Mouse (Mus musculus) testis, postnatal 10 days (tissue): ENCODE measurements around the gene Mex3d.

Experiments
- DNase-seq: peaks from one replicate; pipeline ENCODE4 v3.0.0; 2021; ENCODE audit warnings: low spot score

Mex3d gene

DNA sequence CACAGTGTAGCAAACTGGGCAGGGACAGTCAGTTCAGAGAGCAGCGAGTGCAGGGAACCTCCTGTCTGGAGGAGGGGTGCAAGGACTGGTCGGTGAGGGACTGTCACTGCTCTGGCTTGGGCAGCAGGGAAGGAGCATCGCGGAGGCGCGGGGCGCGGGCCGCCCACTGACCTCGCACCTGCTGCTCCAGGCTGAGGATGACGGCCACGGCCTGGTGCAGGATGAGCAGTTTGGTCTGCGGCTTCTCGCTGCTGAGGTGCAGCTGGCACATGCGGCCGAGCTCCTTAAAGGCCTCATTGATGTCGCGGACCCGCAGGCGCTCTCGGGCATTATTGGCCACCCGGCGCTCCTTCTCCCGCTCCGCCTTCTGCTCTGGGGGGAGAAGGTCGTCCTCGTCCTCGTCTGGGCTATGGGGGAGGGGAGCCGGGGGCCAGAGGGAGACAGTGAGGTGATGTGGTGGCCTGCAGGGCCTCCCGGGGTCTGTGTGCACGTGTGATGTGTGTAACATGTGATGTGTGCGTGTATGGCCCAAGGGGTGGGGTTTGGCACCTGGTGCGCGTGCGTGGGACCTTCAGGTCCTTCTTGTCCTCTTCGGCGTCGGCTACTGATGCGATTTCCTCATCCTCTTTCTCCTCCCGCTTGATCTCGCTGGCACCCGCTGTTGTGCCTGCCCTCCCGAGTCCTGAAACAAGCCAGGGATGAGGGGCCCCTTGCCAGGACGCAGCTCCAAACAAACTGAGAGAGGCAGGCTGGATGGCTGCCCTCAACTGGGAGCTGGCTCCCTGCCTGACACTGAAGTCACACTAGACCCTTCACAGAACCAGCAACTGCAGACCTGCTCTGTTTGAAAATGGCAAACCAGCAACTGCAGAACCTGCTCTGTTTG, 25.4 kb upstream of the Mex3d start:
- DNase-seq = no peak

DNA sequence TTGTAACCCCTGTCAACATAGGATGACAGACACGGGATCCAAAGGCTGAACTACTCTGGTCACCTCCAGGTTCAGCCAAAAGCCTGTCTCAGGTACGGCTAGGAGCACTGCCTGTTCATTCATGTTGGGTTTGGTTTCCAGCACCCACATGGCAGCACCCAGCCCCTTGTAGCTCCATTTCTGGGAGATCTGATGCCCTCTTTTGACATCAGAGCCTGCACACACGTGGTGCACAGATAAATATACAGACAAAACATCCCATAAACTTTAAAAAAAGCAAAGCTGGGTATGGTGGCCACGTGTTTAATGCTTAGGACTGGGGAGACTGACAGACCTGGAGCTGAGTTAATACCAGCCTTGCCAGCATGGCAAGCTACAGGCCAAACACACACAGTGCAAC, 20.5 kb upstream of the Mex3d start:
- no peak for DNase-seq

DNA sequence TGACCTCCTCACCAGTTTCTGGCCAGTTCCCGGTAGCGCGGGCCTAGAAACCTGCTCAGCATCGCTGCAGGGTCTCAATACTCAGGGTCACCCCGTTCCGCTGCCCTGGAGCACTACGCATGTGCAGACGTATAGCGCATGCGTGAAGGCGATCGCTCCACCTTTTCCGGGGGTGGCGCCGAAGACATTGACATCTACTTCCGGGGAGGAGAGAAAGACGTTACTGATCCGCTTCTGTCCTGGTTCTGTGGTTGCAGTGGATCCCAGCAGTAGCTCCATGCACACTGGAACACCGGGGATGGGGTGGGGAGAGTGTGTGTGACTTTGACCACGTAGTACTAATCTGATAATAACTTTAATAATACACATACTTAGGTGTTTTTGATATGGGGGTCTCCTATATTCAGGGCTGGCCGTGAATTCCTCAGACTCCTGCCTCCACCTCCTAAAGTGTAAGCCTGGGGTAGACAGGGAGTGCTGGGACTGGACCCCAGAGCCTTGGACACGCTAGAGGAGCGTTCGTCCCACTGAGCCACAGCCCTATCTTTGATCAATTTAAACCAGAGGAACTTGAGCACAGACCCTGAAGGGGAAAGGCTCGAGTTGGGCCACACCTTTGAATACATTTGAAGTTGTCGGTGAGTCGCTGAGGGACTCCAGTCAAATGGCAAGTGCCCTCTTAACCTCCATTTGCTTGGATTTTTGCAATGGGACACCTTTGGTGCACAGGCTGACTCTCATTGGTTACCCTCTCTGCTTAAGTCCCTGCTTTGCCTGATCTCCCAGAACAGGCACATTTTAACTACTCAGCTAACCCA, 19.4 kb upstream of the Mex3d start, which contains the start of gene Uqcr11:
TSS of gene Uqcr11 (minus strand) at position 147 of the 818 bp plus-strand sequence.
- DNase-seq = peak; percentile 92

DNA sequence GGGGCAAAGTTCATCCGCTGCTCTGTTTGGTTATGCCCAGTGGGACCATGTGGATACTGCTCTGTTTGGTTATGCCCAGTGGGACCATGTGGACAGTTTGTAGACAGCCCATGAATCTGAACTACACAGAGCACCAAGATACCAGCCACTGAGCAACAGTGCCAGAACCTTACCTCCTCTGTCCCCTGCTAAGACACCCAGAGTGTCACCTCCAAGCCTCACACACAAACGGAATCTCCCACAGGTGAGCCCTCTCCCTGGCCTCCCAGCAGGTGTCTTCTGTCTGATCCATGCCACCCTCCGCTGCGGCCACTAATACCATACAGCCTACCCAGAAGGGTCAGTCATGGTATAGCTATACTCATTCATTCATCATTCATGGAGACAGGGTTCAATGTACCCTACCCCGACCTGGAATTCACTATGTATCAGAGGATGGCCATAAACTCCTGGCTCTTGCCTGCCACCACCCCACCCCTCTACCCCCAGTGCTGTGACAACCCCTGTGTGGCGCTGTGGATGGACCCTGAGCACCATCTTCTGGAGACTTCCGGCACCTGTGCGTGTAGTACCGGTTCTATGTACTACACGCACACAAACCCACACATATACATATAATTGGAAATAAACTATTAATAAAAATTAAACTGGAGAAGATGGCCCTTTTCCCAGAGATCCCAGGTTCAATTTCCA, 18.2 kb upstream of the Mex3d start:
- DNase-seq = no peak

DNA sequence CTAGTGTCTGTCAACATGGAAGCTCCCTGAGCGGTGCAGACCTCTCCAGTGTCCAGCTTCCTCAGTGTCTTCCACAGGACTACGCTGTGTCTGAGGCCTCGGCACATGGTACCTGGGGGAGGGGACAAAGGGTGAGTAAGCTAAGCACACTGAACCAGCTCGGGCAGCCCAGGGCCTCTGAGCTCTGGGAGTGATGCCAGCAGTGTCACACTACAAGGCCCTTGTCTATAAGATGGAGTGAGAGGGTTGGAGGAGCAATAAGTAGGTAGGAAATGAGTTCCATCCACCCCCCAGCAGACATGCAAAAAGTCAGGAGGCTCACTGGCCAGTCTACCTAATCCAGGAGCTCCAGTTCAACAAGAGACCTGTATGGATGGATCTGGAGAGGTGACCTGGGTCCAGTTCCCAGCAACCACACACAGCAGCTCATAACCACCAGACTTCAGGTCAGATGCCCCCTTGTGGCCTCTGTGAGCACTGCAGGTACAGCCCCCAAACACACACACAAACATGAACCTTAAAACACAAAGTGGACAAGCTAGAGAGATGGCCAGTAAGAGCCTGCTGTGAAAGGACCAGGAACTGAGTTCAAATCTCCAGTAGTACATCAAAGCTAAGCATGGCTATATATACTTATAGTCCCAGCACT, 15.7 kb upstream of the Mex3d start:
- peak; percentile 62 for DNase-seq

DNA sequence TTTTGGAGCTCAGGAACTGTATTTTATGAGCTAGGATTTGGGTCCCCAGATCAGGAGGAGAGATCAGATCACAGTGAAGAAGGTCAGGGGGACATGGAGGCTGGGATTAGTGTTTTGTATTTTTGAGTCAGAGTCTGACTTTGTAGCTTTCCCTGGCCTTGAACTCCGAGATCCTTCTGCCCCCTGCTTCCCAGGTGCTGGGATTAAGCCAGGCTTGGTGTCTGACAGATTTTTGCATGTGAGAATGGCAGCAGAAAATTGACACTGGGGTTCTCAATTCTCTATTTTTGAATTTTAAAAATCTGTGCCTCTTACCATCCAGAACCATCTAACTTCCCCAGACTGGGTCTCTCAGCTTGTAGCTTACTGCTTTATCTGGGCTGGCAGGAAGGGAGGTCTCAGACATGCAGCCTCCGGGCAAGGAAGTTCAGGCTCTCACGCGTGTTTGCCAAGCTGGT, 13.3 kb upstream of the Mex3d start:
- no peak for DNase-seq

DNA sequence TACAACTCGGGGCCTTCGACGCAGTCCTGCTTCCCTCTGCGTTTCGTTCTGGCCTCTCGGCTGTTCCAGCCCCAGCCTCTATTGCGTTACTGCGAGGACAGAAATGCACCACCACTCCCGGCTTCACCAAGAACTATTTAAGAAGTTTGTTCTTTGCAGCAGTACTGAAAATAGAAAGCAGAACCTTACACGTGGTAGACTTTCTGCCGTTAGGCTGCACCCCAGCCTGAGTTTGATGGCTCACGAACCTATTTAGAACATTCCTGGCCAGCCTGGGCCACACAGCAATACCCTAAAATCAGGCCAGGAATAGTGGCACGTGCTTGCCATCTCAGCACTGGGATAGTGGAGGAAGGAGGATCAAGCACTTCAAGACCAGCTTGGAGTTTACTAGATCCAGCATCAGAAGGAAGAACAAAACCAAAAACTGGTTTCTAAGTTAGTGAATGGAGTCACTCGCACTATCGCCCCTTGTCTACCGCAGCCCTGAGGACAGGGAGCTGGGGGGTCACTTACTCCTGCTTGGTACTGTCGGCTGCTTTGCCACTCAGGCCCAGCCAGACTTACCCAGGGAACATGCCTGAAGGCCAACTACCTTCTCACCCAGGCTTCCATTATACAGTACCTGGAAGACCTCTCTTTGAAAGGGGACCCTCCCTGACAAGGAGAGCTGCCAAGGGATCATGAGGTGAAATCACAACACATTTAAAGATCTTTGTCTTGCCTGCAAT, 12.7 kb upstream of the Mex3d start:
- no peak for DNase-seq

DNA sequence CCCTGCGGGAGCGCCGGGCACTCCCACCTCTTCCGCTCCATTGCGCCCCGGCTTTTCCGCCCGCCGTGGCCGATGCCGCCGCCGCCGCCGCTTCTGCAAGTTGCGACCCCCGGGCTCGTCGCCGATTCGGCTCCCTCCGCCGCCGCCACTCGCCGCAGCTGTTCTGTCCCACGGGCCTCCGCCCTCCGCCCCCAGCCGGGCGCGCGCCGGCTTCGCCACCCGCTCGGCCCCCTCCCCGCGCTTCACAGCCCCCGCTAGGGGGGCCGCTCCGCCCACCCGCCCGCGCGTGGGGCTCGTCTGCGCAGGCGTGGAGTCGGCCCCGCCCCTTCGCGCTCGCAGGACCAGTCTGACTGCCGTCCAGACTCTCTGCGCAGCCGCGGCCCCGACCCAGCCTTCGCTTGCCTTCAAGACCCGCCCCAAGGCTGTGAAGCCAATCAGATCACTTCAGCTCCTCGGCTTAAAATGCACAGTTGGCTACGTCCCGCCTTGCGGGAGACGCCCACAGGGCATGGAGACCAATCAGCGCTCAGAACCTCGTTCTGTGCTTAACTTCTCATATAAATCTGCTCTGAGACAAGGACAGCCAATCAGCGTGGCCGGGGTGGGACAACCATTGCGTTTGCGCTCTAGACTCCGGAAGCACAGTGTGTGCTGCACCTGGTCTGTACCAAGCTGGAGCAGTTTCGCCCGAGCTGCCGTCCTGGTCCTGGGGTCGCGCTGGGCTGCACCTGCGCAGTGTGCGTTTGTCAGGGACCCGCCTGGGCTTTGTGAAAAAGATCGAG, 11.9 kb upstream of the Mex3d start, which contains the start of gene Mbd3:
TSS of gene Mbd3 (minus strand) at position 360 of the 782 bp plus-strand sequence.
- peak; percentile 99 for DNase-seq

DNA sequence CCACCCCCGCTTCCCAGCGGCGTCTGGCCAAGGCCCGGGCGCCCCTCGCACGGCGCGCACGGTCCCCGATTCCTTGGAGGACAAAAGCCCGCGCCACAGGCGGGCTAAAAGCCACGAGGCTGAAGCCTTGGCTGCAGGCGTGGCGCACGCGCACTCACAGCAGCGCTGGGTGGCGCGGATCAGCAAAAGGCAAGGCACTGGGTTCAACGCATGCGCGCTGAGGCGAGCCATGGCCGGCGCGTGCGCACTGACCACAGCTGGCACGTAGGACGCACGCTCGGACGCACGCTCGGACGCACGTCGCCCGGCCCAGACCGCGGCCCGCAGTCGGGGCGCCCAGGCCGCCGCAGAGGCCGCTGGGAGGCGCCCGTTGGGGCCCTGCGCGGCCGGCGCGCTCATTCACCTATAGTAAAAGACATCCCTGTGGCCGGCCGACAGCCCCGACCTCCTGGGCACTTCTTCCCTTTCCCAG, 11.3 kb upstream of the Mex3d start:
- DNase-seq = peak; percentile 98

DNA sequence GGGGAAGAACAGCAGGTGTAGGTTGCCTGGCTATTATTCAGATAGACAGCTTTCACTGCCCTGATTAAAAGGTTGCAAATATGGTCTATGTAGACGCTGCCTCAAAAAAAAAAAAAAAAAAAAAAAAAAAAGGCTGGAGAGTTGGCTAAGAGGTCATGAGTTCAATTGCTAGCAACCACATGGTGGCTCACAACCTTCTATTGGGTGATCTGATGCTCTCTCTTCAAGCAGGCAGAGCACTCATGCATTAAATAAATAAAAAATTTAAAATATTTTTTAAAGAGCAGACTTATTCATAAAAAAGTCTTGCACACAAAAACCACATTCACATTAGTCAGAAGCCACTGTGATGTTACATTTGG, 10.7 kb upstream of the Mex3d start:
- DNase-seq = no peak

DNA sequence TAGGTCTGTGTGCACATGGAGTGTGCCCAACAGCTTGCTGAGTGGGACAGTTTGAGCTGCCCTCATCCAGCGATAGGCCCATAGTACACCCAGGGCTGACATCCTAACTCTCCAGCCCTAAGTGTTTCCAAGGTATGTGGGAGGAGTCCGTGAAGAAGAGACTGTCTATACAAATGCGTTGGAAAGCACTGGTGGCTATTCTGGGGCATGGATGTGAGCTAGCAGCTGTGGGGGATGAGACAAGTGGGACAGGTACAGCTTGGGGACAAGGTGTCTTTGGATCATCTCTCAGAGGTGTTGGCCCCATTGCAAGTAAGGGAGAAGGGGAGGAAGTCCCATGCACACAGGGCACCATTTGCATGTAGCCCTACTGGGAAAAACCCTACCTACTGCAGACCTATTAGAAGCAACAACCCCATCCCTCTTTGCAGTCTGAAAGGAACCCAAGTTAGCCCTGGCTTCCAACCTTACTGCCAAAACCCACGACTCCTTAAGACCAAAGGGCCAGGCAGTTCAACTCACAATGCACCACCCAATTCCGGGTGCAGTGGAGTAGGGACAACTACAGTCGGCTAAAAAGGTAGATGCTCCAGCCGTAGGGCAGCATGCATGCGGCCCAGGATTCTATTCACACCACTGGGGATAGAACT, 10.2 kb upstream of the Mex3d start:
- no peak for DNase-seq

DNA sequence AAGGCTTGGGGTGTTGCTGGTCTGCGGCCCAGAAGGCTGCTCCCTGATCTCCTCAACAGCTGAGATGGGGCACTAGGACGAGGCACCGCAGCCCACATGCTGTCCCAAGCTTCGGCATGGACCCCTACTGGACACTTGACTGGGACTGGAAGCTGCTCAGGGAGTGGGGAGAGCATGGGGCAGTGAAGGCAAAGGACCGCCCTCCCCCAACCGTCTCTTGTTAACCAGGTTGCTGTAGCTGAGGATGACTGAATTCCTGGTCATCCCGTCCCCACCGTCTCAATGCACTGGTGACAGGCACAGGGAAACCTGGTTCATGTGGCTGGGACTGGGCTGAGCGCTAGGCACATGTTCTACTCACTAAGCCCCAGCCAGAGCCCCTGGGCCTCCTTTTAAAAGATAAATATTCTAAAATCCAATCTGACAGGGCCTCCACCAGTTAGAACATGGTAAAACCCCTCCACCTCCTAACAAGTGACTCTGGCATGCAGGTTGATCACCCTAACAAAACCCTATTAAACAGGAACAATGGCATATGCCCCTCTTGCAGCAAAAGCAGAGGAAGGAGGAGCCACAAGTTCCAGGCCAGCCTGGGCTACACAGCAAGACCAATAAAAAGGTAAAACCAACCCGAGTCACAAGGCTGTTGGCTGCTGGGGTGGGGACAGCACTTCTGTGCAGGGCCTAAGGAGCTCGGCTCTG, 9.5 kb upstream of the Mex3d start:
- DNase-seq = no peak

DNA sequence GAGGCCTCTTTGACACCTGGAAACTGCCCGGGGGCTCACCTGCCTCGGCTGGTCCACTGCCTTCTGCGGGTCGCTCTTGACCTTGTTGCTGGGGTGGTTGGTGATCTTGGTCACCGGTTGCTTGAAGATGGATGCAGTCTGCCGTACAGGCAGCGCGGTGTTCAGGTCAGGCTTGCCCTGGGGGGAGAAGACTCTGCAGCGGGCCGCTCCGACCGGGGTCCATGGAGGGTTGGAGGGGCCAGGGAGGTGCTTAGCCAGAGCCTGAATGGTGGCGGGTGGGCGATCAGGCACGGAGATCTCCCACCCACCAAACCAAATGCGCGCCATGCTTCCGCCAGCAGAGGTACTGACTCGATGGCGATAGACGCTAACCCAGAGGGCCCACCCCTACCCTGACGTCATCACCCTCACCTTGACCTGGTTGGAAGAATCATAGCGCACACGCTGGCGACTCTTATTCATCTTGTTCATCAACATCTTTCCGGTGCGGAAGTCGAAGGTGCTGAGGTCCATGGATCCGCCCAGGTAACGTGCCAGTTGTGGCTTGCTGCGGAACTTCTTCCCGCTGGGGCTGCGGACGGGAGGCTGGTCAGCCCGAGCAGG, 7.7 kb upstream of the Mex3d start:
- DNase-seq = no peak

DNA sequence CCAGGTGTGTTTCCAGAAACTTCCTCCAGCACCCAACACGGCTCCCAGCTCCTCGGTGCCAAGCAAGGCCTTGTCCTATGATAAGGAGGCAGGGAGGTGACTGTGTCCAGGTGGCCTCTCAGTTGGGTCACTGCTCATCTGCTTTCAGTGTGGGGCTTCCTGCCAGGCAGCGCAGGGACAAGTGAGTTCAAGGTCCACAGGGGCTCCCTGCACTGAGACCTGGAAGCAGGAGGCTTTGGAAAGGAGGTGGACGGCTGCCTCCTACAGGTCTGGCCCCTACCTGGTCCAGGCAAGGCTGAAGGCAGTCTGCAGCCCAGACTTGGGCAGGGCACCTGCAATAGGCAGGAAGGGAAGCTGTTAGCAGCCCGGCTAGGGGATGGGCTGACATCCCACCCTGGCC, 5.2 kb upstream of the Mex3d start:
- no peak for DNase-seq

DNA sequence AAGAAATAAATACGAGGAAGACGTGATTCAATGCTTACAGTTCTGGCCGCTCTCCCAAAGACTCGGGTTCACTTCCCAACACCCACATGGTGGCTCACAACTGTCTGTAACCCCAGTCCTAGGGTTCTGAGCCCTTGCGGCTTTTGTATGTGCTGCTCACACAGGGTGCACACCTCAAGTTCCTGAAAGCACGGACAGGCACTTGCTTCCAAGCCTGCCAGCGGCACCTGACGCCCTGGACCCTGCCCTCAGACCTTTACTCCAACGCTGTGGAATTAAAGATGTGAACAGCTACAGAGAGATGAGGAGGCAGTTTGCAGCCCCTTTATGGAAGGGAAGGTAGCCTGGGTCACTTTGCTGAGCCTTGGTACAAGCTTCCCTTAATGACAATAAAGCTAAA, 3.2 kb upstream of the Mex3d start:
- no peak for DNase-seq

DNA sequence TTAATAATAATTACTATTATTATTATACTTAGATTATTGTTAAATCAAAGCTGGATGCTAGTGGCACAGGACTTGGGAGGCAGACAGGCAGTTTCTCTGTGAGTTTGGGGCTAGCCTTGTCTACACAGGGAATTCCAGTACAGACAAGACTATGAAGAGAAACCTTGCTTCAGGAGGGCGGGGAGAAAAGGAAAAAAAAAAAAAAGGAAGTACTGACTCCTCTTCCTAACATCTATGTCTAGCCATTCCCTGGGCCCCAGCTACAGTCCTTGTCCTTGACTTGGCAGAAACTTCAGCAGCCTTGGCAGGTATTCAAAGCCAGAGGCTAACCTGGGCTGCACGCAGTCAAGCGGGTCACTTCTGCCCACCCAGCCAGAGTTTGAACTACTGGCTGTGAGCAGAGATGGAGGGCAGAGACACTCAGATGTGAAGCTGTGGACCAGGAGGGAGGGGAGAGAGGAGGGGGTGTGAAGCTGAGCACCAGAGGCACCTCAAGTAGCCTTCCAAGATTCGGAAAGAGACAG, 1.8 kb upstream of the Mex3d start:
- DNase-seq = no peak

DNA sequence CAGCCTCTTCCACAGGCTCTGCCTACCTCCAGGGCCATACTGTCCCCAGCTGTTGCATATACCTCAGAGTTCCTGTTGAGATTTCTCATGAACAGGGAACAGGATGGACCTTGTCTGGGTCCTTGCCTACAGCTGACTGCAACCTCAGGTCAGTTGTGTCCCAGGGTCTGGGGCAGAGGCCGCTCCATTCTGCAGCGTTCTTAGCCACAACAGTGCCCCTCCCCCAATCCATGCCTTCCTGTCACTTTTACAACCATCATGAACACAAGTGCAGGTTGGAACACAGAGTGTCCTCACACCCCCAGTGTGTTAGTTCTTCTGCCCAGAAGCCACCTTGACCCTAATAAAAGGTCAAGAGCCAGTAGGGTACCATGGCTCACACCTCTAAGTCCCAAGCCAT, 1.3 kb upstream of the Mex3d start:
- no peak for DNase-seq

DNA sequence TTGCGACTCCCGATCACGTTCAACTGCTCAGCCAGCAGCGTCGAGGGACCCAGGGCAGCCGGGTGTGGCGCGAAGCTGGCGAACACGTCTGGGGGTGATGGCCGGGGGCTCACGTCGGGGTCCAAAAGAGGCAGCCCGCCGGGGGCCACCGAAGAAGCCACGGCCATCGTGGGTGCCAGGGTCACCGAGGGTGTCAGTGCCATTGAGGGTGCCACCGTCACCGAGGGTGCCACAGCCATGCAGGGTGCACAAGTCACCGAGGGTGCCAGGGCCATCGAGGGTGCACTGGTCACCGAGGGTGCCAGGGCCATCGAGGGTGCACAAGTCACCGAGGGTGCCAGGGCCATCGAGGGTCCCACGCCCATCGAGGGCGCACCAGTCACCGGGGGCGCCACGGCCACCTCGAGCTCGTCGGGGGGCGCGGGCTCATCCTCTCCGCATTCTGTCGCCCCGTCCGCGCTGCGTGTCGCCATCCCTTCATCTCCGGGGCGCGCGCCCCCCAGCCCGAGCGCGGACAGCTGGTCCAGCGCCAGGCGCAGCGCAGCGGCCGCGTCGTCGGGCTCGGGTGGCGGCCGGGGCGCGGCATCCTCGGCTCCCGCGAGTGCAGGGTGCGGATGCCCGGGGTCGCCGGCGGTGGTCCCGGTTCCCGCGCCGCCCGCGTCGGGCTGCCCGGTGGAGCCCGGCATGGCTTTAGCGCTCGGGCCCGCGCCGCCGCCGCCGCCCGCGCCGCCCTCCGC, 556 bp downstream of the Mex3d start:
- DNase-seq = peak; percentile 73
